Mouse (Mus musculus) frontal cortex, postnatal 36 days (tissue): ENCODE results near the gene Nav2.
A peak's percentile ranks its signal among the peaks of the same experiment; 100 is the strongest.

Source experiments
- DNase-seq, 2 experiments: peaks; one replicate each; pipeline ENCODE4 v3.0.0; 2022; ENCODE audit warnings: low spot score in 2 of 2

The Nav2 gene

DNA sequence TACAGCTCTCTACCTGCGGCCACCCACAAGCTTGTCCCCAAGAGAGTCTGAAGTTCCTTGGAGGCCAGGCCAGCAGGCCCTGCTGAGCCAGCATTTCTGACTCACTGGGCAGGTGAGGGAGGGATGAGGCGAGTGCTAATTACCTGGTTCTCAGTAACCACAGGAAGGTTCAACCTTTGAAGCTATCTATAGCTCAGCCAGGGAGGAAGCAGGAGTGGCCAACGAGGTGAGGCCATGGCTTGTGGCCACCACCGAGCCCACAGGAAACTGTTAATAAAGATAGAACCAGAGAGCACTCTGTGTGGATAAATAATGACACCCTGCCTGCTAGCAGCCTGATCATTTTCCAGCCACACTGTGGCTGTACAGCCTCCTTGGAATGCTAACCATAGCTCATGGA, 294.5 kb downstream of the Nav2 start:
- DNase-seq = no peak

DNA sequence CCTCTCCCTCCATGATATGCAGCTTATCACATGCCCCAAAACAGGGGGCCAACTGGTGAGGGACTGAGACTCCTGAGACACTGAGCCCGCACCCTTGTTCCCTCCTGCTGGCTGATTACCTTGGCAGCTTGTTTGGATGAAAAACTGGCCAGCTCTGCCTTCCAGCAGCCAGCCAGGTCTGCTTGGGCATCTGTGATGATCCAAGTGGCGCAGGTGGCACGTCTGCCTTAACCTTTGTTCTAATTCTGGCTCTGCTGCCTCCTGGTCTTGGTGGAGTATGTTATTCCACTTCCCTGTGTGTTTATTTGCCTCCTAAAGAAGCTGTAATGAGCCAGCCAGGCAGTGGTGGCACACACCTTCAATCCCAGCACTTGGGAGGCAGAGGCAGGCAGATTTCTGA, 296.3 kb downstream of the Nav2 start:
- DNase-seq = no peak

DNA sequence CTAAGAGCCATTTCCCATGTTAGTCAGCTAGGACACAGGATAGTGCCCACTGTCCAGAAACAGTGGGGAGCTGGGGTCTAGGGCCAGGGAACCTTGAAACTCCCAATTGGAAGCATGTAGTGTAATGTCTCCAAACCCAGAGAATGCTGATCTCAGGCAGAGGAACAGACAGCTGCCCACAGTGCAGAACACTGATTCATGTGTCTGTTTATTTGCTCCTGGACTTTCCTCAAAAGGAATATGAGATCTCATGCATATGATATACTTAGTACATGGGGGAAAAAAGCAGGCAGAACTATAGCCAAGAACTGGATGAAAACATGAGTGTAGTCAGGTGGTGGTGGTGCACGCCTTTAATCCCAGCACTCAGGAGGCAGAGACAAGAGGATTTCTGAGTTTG, 297.0 kb downstream of the Nav2 start:
- DNase-seq = no peak

DNA sequence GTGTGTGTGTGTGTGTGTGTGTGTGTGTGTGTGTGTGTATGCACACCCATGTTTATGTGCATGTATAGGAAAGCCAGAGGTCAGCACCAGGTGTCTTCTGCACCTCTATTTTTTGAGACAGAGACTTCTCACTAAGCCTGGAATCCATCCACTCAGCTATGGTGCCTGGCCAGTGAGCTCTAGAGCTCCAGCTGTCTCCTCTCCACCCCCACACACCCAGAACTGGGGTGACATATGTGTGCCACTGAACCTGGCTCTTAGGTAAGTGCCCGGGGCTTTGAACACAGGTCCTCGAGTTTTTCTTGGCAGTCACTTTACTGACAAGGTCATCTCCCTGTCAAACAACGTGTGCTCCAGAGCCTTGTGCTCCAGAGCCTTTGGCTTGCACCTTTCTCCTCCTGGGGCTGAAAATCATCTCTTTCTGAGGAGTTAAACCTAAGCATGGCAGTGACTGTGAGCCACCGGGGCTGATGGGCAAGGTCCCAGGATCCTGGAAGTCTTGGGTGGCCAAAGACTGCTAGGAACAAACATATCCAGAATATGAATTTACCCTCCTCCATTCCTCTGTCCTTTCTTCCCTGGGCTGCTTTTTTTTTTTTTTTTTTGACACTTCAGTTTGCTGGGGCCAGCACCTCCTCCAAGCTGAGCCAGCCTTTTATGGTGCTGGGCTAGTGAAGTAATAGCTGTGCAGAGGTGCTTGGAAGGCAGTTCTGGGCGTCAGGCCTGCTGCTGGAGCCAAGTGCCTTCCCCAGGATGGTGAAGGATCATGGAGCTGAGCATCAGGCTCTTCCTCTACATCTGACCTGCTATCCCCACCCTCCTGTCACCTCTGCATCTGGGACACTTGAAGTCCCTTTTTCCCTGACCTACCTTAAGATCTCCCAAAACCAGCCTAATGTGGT, 298.5 kb downstream of the Nav2 start:
- DNase-seq = no peak

DNA sequence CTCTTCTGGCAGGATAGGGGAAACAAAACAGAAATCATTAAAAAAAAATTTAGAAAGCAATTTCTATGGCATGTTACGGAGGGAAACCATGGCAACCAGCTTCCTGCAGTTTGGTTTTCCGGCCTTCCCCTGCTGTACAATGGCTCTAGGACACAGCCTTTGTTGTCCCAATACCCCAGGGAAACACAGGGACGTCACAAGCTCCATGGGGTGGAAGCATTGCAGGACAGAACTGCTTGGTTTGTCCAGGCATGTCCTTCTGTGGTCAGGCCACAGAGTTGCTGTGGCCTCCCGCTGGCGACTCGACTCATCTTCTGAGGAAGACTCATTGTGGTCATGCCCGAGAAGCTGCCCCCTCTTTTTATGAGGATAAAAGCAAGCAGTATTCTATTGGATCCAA, 301.0 kb downstream of the Nav2 start:
- DNase-seq = no peak

DNA sequence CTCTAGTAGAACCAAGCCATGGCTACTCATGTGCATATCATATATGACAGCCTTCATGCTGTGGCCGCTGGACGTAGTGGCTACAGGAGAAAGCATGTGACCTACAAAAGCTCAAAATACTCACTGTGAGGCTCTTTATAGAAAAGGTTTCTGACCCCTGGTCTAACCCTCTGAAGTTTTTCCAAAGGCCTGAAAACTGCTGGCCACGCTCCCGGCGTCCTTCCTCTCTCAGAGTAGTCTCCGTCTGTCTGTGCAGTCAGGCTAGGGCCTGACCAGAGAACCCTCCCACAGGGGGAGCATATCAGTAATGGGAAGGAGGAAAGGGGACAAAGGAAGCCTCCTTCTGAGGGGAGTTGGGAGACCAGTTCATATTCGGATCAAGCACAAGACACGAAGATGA, 302.2 kb downstream of the Nav2 start:
- DNase-seq = no peak

DNA sequence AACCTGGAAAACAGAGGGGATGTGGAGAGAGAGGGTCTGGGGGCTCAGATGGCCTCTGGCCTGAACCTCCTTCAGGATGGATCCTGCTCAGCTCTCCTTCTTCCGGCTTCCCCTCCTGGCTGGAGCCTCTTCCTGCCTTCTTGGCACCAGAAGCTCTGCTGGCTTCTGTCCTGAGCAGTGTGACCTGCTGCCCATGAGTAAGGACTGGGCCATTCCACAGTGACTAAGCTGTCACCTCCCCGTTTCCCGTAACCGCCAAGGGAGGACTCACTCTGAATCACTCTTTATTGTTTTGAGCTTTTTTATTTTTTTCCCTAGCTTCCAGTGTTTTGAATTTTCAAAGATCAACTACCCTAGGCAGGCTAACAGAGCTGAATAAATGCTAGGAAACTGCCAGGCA, 304.5 kb downstream of the Nav2 start:
- no peak for DNase-seq

DNA sequence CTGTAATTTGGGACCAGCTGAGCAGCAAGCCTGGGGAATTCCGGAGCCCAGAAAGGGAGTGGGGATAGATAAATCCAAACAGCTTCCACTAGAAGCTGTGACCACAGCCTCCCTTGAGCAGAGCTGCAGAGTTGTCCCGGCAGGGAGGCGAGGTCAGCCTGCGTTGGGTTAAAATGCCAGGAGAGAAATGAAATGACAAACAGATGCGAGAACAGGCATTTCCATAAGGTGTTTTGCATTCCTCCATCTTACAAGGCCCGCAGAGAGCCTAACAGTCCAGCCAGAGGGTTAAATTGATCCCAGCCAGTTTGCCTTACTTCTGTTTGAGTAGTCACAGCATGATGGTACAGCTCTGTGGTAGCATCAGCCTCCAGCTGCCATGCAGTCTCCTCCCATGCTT, 309.3 kb downstream of the Nav2 start:
- DNase-seq = no peak

DNA sequence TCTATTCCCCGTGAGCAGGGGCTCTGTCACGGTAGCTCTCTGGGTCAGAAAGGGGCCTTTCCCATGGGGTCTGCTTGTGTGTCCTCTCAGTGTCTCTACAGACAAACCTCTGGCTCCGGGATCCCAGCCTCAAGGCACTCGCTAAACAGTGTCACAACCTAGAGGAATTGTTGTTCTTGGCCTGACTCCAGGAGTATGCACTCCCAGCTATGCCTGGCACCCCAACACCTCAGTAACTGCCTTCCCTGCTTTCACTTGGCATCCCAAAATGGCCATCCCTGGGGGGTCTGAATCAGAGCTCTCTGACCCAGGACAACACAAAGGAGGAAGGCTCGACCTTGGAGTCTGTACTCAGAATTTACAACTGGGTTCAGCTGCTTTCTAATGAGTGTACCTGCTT, 317.2 kb downstream of the Nav2 start:
- no peak for DNase-seq

DNA sequence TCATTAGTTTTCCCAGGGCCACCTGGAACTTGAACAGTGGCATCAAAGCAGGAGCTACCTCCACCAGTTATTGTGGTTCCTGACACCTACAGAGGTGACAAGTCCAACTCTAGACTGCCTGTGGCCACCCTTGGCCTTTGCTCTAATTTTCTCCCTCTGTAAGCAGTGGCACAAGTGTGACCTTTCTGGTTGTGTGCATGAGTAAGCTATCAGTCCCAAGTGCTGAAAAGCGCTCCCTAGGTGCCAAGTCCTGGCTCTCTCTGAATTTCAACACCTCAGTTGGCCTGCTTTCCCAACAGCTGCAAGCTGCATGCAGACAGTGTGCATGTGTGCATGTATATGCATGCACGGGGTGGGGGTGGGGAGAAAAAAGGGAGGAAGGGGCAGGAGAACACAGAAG, 324.5 kb downstream of the Nav2 start:
- no peak for DNase-seq

DNA sequence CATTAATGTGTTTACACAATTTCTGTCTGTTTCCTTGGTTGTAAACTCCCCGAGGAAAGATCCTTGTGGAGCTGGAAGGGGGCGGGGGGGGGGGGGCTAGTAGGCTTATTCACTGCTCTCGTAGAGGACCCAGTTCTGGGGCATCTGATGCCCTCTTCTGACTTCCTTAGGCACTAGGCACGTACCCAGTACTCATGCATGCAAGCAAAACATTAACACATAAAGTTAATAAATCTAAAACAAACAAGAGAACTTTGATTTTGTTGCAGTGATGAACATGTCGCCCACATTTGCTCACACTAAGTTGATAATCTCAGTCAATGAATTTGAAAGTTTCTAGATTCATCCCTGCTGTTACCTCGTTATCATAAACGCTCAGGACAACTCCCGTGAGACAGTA, 325.8 kb downstream of the Nav2 start:
- no peak for DNase-seq

DNA sequence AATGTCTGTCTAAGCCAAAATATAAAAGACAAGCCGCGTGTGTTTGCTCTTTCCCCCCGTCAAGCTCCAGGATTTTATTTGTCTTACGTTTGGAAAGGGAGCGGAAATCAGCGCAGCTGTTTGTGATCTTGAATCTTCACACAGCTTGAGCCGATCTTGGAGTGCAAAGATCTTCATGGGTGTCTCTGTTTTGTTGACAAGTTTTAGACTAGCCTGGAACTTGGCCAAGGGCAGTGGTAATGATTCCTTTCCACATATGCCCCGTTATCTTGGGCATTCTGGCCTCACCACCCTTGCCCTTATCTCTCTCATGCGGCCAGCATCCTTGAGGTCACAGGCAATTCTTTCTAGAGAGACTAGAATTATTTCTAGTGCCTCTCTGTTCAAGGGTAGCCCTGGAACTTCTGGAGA, 326.8 kb downstream of the Nav2 start:
- no peak for DNase-seq

DNA sequence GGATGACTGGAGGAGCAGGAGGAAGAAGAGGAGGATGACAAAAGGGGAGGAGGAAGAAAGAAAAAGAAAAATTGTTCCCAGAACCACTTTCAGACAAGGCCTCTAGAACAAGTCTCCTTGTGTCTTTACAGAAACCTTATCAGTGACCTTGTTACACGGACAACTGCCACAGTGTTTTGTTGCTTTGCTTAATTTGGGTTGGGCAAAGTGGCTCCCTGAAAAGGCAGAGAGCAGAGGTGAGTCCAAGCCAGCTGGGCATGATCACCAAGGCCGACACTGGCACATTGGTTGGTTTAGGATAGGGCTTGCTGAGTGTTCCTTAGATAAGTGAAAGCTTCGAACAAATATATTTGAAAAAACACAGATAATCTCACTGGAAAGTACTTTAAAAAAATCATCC, 327.3 kb downstream of the Nav2 start:
- no peak for DNase-seq

DNA sequence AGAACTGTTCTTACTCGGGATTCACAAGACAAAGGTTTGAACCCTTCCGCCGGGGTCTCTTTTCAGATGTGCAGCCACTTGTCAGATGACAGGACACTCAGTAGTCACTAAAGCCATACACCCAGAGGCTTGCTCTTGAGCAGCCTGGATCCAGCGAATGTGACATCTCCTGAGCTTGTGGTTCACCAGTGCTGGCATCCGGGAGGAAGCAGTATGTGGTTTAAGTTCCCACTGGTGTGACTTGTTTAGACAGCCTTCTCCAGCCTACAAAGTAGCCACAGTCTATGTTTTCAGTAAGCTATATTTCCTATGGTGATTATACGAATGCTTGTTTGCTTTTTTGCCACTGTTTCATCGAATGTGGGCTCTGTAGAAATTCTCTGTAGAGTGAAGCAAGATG, 331.9 kb downstream of the Nav2 start:
- no peak for DNase-seq

DNA sequence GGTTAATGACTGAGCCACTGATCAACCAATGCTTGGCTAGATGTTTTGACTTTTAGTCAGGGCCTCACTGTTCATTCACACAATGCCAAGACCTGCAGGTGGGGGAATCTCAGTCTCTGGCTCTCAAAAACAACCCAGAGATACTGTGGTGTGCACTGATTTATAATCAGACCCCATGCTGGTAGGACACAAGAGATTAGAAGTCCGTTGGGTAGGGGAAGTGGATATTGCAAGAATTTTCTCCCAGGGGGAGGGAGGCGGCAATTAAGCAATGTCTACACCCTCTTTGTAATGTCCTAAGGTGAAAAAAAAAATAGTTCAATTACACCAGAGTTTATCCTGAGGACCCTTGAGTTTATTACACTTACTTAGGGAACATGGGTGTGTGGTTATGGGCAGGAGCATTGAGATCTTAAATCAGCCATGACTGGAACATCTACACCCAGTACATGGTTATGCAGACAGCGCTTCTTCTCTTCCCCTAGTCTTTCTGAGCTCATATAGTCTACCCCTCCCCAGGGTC, 332.8 kb downstream of the Nav2 start:
- no peak for DNase-seq

DNA sequence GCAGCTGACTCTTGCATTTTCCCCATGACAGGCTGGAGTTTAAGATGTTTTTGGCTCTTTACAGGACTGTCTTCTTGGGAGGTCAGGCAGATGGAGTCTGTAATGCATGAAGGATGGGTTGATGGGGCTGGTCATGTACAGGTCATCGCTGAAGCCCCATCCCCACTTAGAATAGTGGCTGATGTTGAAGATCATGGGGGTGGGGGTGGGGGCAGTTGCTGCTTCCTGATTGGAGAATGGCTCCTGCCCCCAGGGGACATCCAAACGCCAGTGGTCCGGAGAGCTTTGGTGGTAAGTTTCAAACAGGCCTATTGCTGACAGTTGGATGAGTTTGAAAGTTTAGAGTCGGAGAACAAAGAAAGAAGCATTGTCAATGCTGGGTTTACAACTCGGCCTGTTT, 333.7 kb downstream of the Nav2 start:
- DNase-seq = no peak

DNA sequence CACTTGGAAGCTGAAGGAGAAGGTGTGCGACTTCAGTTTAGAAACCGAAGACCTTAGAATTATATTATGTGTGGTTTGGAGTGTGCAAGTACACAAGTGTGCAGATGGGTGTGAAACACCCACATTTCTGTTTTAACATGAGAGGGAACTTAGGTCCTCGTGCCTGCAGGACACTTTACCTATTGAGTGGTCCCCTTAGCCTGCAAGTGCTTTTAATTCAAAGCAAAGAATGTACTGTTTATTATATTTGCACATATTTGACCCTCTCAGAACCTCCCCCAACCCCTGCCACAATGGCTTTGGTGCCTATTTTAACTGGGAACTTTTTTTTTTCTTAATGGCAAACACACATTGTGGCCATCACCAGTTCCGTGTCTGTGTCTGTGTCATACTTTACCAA, 334.6 kb downstream of the Nav2 start:
- no peak for DNase-seq

DNA sequence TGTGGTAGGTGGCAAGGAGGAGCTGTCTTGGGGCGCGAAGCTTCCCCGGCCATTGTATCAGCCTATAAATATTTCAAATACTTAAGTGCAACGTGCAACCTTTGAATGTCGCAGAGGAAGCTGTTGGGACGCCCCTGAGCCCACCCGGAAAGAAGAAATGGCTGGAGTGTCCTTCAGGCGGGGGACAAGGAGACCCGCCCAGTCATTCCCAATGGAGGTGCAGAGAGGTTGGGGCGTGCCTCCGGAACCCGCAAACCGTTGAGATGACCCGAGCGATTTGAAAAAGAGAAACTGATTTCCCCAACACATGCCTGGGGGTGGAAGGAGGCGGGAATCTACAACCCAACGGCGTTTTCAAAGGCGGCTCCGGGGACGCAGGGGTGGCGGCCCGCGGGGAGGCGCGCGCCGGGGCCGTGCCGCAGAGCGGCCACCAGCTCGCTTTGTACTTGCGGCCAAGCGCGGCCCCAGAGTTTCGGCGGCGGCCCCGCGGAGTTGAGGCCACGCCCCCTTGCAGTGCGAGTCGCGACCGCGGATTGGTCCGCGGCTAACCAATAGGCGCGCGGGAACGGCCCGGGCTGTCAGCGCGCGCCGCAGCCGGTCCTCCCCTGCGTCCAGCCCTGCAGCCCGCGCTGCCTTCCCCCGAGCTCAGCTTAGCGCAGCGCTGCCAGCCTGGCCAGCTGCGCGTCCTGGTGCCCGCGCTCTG, 337.2 kb downstream of the Nav2 start:
- peak; percentile 90 to 91 for DNase-seq

DNA sequence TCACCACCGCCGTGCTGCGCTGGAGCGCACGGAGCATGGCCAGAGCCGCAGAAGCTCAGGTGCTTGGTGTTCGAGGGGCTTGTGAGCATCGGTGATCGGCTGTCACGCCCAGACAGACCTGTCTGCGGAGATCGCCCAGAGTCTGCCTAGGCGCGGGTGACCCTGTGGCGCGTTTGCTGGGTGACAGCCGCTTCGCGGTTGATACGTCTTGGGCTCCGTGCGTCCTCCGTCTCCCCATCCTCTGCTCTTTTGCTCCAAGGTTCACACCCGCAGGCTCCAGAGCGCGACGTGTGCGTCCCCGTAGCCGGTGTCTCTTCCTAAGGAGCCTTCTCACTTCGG, 337.7 kb downstream of the Nav2 start:
- DNase-seq = no peak

DNA sequence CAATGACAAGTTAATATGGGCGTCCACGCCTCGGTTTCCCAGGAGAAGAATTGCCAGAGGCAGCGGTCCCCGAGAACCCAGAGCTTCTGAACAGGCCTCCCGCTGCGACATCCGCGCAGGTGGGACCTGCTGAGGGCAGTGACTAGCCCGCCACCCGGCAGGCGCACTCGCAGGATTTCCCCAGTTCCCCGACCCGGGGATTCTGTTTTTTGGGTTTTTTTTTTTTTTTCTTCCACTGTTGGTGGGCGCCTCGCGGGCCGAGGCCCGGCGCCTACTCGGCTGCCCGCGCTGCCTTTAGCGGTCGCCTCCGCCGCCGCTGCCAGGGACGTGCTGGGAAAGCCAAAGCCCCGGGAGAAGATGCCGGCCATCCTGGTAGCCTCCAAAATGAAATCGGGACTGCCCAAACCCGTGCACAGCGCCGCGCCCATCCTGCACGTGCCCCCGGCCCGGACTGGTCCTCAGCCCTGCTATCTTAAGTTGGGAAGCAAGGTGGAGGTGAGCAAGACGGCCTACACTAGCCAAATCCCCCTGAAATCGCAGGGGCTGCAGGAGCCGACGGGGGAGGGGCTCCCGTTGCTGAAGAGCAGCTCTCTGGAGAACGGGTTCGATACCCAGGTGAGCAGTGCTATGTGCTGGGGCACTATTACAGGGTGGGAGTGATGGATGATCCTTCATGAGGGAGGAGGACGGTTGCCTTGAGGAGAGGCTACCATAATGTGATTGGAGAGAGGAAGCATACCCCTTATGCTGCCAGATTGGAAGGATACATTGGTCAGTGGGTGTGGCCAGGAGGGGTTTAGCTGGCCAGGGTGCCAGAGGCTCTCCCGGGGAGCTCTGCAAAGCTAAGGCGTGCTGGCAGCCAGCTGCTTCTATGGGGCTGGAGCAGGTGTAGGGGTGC, 338.3 kb downstream of the Nav2 start:
- no peak for DNase-seq

DNA sequence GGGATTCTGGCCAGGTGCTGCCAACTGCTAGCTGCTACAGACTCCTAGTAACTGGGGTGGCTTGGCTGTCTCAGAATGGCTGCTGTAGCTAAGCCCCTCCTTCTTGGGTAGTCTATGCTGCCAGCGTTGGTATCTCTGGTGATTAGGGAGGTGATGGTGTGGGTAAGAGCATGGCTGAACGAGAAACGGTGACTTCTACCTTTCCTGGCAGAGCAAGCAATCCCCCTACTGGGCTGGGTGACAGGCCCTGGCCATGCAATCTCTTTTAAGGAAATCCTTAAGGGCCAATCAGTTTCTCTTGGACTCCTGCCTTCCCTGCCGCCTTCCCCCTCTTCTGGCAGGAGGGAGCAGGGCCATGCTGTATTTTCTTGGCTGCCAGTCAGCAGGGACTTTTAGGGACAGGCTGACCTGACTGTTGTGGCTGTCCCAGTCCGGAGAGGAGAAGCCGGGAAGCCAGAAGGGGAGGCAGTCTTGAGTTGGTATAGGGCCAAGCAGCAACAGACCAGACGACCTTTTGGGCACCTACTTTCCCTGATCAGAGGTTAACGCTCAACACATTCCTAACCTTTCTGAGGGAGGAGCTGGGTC, 339.3 kb downstream of the Nav2 start:
- DNase-seq = peak in 1 of 2 experiments; percentile 78
